9 mouse cellular contexts compared by ENCODE assay signal in the genomic region with DNA sequence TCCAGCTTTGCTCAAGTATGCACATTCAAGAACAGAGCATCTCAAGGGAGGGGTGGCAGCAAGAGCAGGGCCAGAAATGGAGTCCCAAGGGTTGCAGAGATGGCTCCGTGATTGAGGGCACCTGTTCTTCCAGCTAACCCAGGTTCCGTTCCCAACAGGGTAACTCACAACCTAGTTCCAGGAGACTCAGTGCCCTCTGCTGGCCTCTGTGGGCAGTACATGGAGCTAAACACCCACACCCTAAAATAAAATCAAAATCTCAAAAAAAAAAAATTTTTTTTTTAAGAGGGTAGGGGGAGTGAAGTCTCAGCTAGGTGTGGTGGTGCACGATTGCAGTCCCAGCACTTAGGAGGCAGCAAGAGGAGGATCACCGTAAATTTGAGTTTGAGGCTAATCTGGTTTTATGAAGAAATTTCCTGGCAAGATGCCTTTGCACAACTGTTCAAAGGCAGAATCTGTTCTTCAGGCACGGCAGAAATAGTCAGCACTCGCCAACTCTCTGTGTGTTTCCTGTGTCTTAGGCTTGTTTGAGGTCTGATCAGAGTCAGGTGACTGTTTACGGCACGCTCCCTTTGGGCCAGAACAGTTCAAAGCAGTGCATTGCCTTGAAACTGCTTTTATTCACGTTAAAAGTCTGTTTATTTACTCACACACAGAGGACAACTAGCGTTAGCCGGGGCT. TPM values are rescaled to one million over a fixed set of nuclear protein-coding genes. Genes with fewer than 3 reads are reported as not detected.
A peak's percentile ranks its signal among the peaks of the same experiment; 100 is the strongest.
DNase-seq lines count a peak whose midpoint lies in the region; ATAC-seq and TF ChIP-seq lines count a peak whose summit lies in the region.
"Had no signal": no experiment of that assay in that cellular context is flagged by ENCODE, and none has a peak within 500 bp of the region (broad histone marks: within the 10 kb centered on the region; RNA-seq: fewer than 3 reads in every experiment).

No protein-coding gene starts in this region.

- 63% methylated on average over 11 of the region's 11 CpGs for WGBS in hindbrain, embryonic 14.5 days
- 50% methylated on average over 11 of the region's 11 CpGs for WGBS in hindbrain, embryonic 16.5 days
- WGBS in thymus, adult 2 months = 7% methylated on average over 11 of the region's 11 CpGs

- no peak for ATAC-seq in hindbrain, embryonic 14.5 days (ENCODE audit: low FRiP score)
- no peak for ATAC-seq in hindbrain, embryonic 16.5 days

- peak; percentile 80 for TF ChIP-seq CTCF in E14TG2a.4 (conservative IDR thresholded peaks at IDR 0.05; ENCODE audit: low read length)
- TF ChIP-seq CTCF in gastrocnemius, adult 2 months (IDR thresholded peaks at IDR 0.05) = peak; percentile 77
- TF ChIP-seq CTCF in thymus, adult 2 months (IDR thresholded peaks at IDR 0.05; ENCODE audit: borderline replicate concordance, control insufficient read depth, extremely low read depth, insufficient read depth, low read length, poor library complexity) = peak; percentile 45; the same call in 1 of the 2 replicates

- no peaks in the 10 kb centered on the region for H3K36me3 ChIP-seq in hindbrain, embryonic 14.5 days (replicated peaks; ENCODE audit: control insufficient read depth, insufficient read depth)
- H3K36me3 ChIP-seq in hindbrain, embryonic 16.5 days (ENCODE audit: control insufficient read depth, insufficient read depth, low read length) = no peaks in the 10 kb centered on the region
- H3K36me3 ChIP-seq in E14TG2a.4 (ENCODE audit: insufficient read depth, low read length) = no peaks in the 10 kb centered on the region
- H3K36me3 ChIP-seq in thymus, adult 2 months (ENCODE audit: control insufficient read depth, insufficient read depth, low read length) = no peaks in the 10 kb centered on the region
- H3K36me3 ChIP-seq: liver, embryonic 13.5 days had no signal

- no peaks in the 10 kb centered on the region for H3K9me3 ChIP-seq in hindbrain, embryonic 14.5 days (ENCODE audit: control insufficient read depth, low read length)
- H3K9me3 ChIP-seq in hindbrain, embryonic 16.5 days (ENCODE audit: control insufficient read depth, low read length) = no peaks in the 10 kb centered on the region
- no peaks in the 10 kb centered on the region for H3K9me3 ChIP-seq in E14TG2a.4 (ENCODE audit: low read length)
- H3K9me3 ChIP-seq: liver, embryonic 13.5 days had no signal

- H3K27ac ChIP-seq in hindbrain, embryonic 14.5 days = no peak overlapping the region
- H3K27ac ChIP-seq in hindbrain, embryonic 16.5 days (ENCODE audit: low read depth, low read length) = no peak overlapping the region
- no peak overlapping the region for H3K27ac ChIP-seq in gastrocnemius, adult 2 months
- 0 out of 2 replicates have a peak overlapping the region, but pooled peaks have one; percentile 21 for H3K27ac ChIP-seq in thymus, adult 2 months (ENCODE audit: control insufficient read depth, insufficient read depth, low read length)
- H3K27ac ChIP-seq: liver, embryonic 13.5 days had no signal

- H3K4me2 ChIP-seq in hindbrain, embryonic 14.5 days (replicated peaks) = no peak overlapping the region
- H3K4me2 ChIP-seq in hindbrain, embryonic 16.5 days (ENCODE audit: low read length) = no peak overlapping the region
- H3K4me2 ChIP-seq: liver, embryonic 13.5 days had no signal

- peak; percentile 55 for DNase-seq in hindbrain, embryonic 14.5 days (ENCODE audit: low spot score)
- peak; percentile 28 for DNase-seq in cerebellum, adult 8-10 months
- peak; percentile 69 for DNase-seq in gastrocnemius, adult 2 months
- DNase-seq in layer of hippocampus, postnatal 14 days (ENCODE audit: low spot score in 2 of 2) = peak; percentile 46 to 60
- peak; percentile 45 to 63 for DNase-seq in natural killer cell, adult 2 months (ENCODE audit: low spot score in 2 of 2)
- DNase-seq in thymus, adult 2 months = peak; percentile 72
- DNase-seq: liver, embryonic 13.5 days had no signal

- H3K4me1 ChIP-seq in hindbrain, embryonic 14.5 days (replicated peaks; ENCODE audit: control insufficient read depth, insufficient read depth, low read length) = no peaks in the 10 kb centered on the region
- no peaks in the 10 kb centered on the region; the same call in 1 of the 2 replicates for H3K4me1 ChIP-seq in hindbrain, embryonic 16.5 days (ENCODE audit: control insufficient read depth, insufficient read depth, low read depth, low read length)
- H3K4me1 ChIP-seq in E14TG2a.4 (replicated peaks; ENCODE audit: low read depth, low read length) = peaks cover 19% of the 10 kb centered on the region
- peaks cover 27% of the 10 kb centered on the region for H3K4me1 ChIP-seq in thymus, adult 2 months (replicated peaks; ENCODE audit: control insufficient read depth, insufficient read depth, low read length)
- H3K4me1 ChIP-seq: liver, embryonic 13.5 days had no signal

- H3K27me3 ChIP-seq in hindbrain, embryonic 14.5 days (ENCODE audit: control insufficient read depth, insufficient read depth, low read length) = no peaks in the 10 kb centered on the region
- H3K27me3 ChIP-seq in hindbrain, embryonic 16.5 days (replicated peaks; ENCODE audit: control insufficient read depth, insufficient read depth, low read length) = no peaks in the 10 kb centered on the region
- no peaks in the 10 kb centered on the region for H3K27me3 ChIP-seq in E14TG2a.4 (ENCODE audit: insufficient read depth, low read length)
- H3K27me3 ChIP-seq in thymus, adult 2 months (ENCODE audit: control insufficient read depth, insufficient read depth, low read length) = no peaks in the 10 kb centered on the region
- H3K27me3 ChIP-seq: liver, embryonic 13.5 days had no signal

- H3K9ac ChIP-seq in hindbrain, embryonic 14.5 days = no peak overlapping the region
- no peak overlapping the region for H3K9ac ChIP-seq in hindbrain, embryonic 16.5 days (ENCODE audit: low read depth, low read length)
- H3K9ac ChIP-seq: liver, embryonic 13.5 days had no signal

- no peak for TF ChIP-seq POLR2A in thymus, adult 2 months (IDR thresholded peaks at IDR 0.05; ENCODE audit: control insufficient read depth, extremely low read depth, insufficient read depth, low read length, poor library complexity)

- intact Hi-C loops in gastrocnemius, adult 2 months (cut with DNase I) = loop anchor here (2.0 kb wide), 2 partner anchors 19 to 37 kb away; no protein-coding TSS in a partner anchor

- no peak overlapping the region for H3K4me3 ChIP-seq in hindbrain, embryonic 14.5 days (replicated peaks; ENCODE audit: low read length)
- H3K4me3 ChIP-seq in hindbrain, embryonic 16.5 days (ENCODE audit: low read length) = no peak overlapping the region
- H3K4me3 ChIP-seq in E14TG2a.4 (replicated peaks; ENCODE audit: low read length) = no peak overlapping the region
- no peak overlapping the region for H3K4me3 ChIP-seq in gastrocnemius, adult 2 months
- no peak overlapping the region for H3K4me3 ChIP-seq in thymus, adult 2 months (ENCODE audit: control insufficient read depth, insufficient read depth, low read length)
- H3K4me3 ChIP-seq: liver, embryonic 13.5 days had no signal

RNA-seq across cellular contexts. Expression of gene Kif23, which starts 38.7 kb away (rescaled TPM):
- 14.3 and 17.0 TPM in 2 replicates for polyA plus RNA-seq in hindbrain, embryonic 14.5 days (2014; fragmentation: Nextera tagmentation; extraction: Ambion mirVana)
- polyA plus RNA-seq in hindbrain, embryonic 16.5 days (2015; fragmentation: Nextera tagmentation; extraction: Ambion mirVana) = 13.7 and 18.6 TPM in 2 replicates
- total RNA-seq in gastrocnemius, adult 2 months (2021) = 1 to 10 TPM in 1 of 2 experiments, under 1 TPM in 1; 0.69 to 1.5 TPM
- 1 to 10 TPM; 3.3 to 5.8 TPM for total RNA-seq in layer of hippocampus, postnatal 14 days (2021)
- 28.4 and 33.1 TPM in 2 replicates for polyA plus RNA-seq in thymus, adult 2 months (2012; rRNA removed)

RNA-seq across cellular contexts. Expression of gene Paqr5, which starts 41.3 kb away (rescaled TPM):
- polyA plus RNA-seq in hindbrain, embryonic 14.5 days (2014; fragmentation: Nextera tagmentation; extraction: Ambion mirVana) = 0.33 and 0.36 TPM in 2 replicates
- polyA plus RNA-seq in hindbrain, embryonic 16.5 days (2015; fragmentation: Nextera tagmentation; extraction: Ambion mirVana) = 0.57 and 0.64 TPM in 2 replicates
- total RNA-seq in gastrocnemius, adult 2 months (2021) = not detected
- 1 to 10 TPM; 2.0 to 3.8 TPM for total RNA-seq in layer of hippocampus, postnatal 14 days (2021)
- polyA plus RNA-seq in thymus, adult 2 months (2012; rRNA removed) = 5.1 and 5.3 TPM in 2 replicates
